Mouse (Mus musculus) forebrain, embryonic 12.5 days (tissue): Measurements from ENCODE around the gene Cdc42bpb. TPM values are rescaled to one million over a fixed set of nuclear protein-coding genes. Genes with fewer than 3 reads are reported as not detected.

Experiments used
- ATAC-seq: fragments of 200-750 bp; cut with Nextera tagmentation; 2 replicates; pipeline ENCODE4 v1.8.0; 2017; ENCODE audit warnings: moderate TSS enrichment; ENCODE audit not compliant: low FRiP score
- H3K27ac ChIP-seq: fragments of 300-500 bp; sonication (generic); 2 replicates; pipeline ENCODE4 v1.5.1; 2016; ENCODE audit warnings: mild to moderate bottlenecking
- H3K27me3 ChIP-seq: fragments of 300-500 bp; sonication (generic); 2 replicates; pipeline ENCODE4 v1.6.1; 2016; ENCODE audit warnings: mild to moderate bottlenecking
- H3K36me3 ChIP-seq: fragments of 300-500 bp; sonication (generic); replicated peaks from 2 replicates; pipeline ENCODE4 v1.6.1; 2016; ENCODE audit warnings: mild to moderate bottlenecking
- H3K4me1 ChIP-seq: fragments of 300-500 bp; sonication (generic); 2 replicates; pipeline ENCODE4 v1.6.1; 2016
- H3K4me2 ChIP-seq: fragments of 300-500 bp; sonication (generic); 2 replicates; pipeline ENCODE4 v1.6.1; 2016; ENCODE audit warnings: mild to moderate bottlenecking, moderate library complexity
- H3K4me3 ChIP-seq: fragments of 300-500 bp; sonication (generic); replicated peaks from 2 replicates; pipeline ENCODE4 v1.5.1; 2016; ENCODE audit warnings: mild to moderate bottlenecking
- H3K9ac ChIP-seq: fragments of 300-500 bp; sonication (generic); 2 replicates; pipeline ENCODE4 v1.6.1; 2016; ENCODE audit warnings: mild to moderate bottlenecking
- H3K9me3 ChIP-seq: fragments of 300-500 bp; sonication (generic); 2 replicates; pipeline ENCODE4 v1.6.1; 2016
- WGBS: fragments of 180-500 bp; shearing (Covaris S2); methylation state at CpG from one replicate; pipeline ENCODE4 v1.1.7; 2016; 5-methylcytosine and 5-hydroxymethylcytosine counted together
- polyA plus RNA-seq: library from polyadenylated mRNA; unstranded; fragments of >200 nt; fragmentation: Nextera tagmentation; extraction: Ambion mirVana; gene quantifications from 2 replicates; pipeline ENCODE4 v1.2.1, GENCODE M21; 2016

The Cdc42bpb gene
- polyA plus RNA-seq, 1 experiment from 2014 or later: 38.9 TPM

DNA sequence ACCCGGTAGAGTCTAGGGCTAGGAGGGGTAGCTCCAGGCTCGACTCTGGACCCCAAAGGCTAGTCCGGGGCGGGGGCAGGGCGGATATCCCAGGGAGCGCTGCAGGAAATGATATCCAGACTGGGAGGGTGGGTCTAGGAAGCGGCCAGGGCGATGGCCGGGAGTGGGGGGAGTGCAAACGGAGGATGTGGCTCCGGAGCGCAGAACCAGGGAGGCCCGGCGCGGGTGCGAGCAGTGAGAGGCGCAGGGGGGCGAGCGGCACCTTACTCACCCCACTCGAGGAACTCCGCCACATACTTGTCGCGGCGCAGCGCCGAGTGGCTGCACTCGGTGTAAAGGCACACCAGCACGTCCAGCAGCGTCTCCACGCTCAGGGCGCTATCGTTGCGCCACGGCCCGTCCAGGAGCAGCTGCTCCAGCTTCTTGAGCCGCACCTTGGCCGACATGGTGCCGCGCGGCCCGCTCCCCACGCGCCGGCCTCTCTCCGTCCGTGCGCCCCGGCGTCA is 639 bp downstream of the Cdc42bpb start:
- peak overlapping the region; percentile 94 for H3K27ac ChIP-seq
- no peak; the same call in 1 of the 2 replicates for ATAC-seq
- H3K4me3 ChIP-seq: peak overlapping the region; percentile 84
- H3K9ac ChIP-seq: peak overlapping the region; percentile 89
- 0 out of 2 replicates have a peak, but pooled peaks cover 5% of the 10 kb centered on the region for H3K27me3 ChIP-seq
- peak overlapping the region; percentile 98 for H3K4me2 ChIP-seq
- under 1% methylated on average over 49 of the region's 49 CpGs for WGBS
- H3K9me3 ChIP-seq: no peaks in the 10 kb centered on the region
- H3K36me3 ChIP-seq: no peaks in the 10 kb centered on the region
- H3K4me1 ChIP-seq: peaks cover 36% of the 10 kb centered on the region

DNA sequence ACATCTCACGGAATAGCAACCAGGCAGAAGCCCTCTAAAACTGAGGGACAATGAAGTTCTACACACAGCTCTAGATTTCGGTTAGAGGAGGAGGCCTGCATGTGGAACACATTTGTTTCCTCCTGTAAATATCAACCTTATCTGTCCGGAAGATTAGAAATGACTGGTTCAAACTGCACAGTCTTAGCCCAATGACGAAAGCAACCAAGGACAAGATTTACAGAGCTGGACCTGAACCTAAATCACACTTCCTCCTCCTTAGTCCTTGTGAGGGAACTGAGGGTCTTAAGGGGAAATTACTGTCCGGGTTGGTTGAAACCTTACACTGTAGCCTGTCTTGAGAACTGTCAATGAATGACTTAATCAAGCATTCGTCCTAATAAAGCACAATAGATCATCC is 1.5 kb downstream of the Cdc42bpb start:
- Histone ChIP-seq H3K4me3 (peak overlapping the region; percentile 84), H3K9ac (peak overlapping the region; percentile 89), H3K4me2 (peak overlapping the region; percentile 98), H3K27ac (0 out of 2 replicates have a peak overlapping the region, but pooled peaks have one; percentile 50), H3K9me3 (no peaks in the 10 kb centered on the region), H3K36me3 (no peaks in the 10 kb centered on the region), H3K4me1 (peaks cover 36% of the 10 kb centered on the region), H3K27me3 (0 out of 2 replicates have a peak, but pooled peaks cover 5% of the 10 kb centered on the region)
- 48% methylated on average over 6 of the region's 6 CpGs for WGBS
- no peak for ATAC-seq

DNA sequence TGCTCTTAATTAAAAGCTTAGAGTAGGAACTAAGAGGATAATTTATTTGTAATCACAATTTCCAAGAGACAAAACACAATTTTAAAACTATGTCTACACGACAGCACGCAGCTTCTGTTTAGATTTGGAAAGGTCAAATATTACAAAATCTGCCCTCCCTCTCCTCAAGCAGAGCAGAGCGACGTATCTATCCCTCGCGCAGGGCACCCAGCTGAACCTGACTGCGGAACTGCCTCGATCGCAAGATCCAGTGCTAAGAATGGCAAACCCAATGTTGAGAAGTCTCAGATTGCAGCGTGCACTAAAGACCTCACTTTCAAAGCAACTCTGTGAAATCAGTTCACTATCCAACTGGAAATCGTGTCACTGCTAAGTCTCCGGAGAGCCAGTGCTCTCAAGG is 2.0 kb downstream of the Cdc42bpb start:
- ATAC-seq: no peak
- Histone ChIP-seq H3K36me3 (no peaks in the 10 kb centered on the region), H3K4me2 (peak overlapping the region; percentile 98), H3K4me3 (peak overlapping the region; percentile 84), H3K27me3 (0 out of 2 replicates have a peak, but pooled peaks cover 5% of the 10 kb centered on the region), H3K4me1 (peaks cover 39% of the 10 kb centered on the region), H3K9ac (peak overlapping the region; percentile 89), H3K9me3 (no peaks in the 10 kb centered on the region), H3K27ac (0 out of 2 replicates have a peak overlapping the region, but pooled peaks have one; percentile 50)
- 75% methylated on average over 12 of the region's 12 CpGs for WGBS

DNA sequence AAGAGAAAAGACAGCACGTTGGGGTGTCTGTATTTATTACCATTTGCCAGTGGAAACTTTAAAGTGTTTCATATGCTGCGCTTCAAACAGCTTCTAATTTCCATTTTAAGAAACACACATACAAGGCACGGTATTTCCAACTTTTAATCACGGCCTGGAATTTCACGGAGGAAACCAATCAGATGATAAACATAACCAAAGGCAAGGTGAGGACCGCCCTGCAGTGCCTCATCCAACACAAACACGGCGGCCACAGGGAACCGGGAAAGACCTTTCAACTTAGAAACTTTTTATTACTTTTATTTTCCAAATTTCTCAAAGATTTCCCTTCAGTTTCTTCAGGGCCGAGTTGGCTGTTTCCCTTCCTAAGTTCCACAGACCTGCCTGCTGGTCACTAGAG is 2.8 kb downstream of the Cdc42bpb start:
- Histone ChIP-seq H3K9me3 (no peaks in the 10 kb centered on the region), H3K27me3 (0 out of 2 replicates have a peak, but pooled peaks cover 4% of the 10 kb centered on the region), H3K27ac (no peak overlapping the region), H3K4me2 (no peak overlapping the region), H3K4me1 (peaks cover 46% of the 10 kb centered on the region), H3K36me3 (no peaks in the 10 kb centered on the region), H3K4me3 (no peak overlapping the region), H3K9ac (no peak overlapping the region)
- 86% methylated on average over 10 of the region's 10 CpGs for WGBS
- no peak for ATAC-seq

DNA sequence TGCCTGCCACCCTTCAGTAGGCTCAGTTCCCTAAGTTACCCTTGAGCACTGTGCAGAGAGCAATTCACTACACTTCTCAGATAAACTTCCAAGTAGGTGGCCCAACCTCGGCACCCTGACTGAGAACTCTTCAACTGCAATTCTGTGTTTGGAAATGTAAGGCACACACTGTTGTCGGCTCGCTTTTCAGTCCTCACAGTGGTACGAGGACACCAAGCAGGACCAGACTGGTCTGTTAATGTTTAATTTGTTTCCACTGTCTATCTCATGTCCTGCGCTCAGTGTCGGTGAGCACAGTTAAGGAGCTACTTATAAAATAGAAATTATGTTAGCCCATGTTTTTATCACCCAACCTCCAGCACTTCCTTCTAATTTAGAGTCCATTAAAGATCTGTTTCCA is 4.1 kb downstream of the Cdc42bpb start:
- Histone ChIP-seq H3K36me3 (no peaks in the 10 kb centered on the region), H3K4me3 (no peak overlapping the region), H3K27ac (no peak overlapping the region), H3K4me2 (no peak overlapping the region), H3K4me1 (peaks cover 49% of the 10 kb centered on the region), H3K9me3 (no peaks in the 10 kb centered on the region), H3K9ac (no peak overlapping the region), H3K27me3 (no peaks in the 10 kb centered on the region)
- no peak for ATAC-seq
- WGBS: 90% methylated on average over 6 of the region's 6 CpGs

DNA sequence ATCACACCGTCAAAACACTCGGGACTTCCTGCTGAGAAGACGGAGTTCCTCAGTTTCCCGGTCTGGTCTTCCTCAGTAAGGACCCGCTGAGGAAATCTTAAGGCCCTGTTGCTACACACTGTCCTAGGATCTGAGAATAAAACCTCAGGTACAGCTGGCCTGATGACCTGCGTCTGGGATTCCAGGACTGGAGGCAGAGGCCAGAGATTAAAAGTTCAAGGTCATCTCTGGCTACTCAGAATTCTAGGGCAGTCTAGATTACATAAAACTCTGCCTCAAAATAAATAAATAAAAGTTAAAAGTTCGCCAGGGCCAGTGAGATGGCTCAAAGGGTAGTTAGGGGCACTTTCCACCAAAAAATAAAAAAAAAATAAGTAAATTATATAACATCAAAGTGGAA is 5.6 kb downstream of the Cdc42bpb start:
- ATAC-seq: no peak
- Histone ChIP-seq H3K4me1 (peaks cover 50% of the 10 kb centered on the region), H3K4me3 (no peak overlapping the region)

DNA sequence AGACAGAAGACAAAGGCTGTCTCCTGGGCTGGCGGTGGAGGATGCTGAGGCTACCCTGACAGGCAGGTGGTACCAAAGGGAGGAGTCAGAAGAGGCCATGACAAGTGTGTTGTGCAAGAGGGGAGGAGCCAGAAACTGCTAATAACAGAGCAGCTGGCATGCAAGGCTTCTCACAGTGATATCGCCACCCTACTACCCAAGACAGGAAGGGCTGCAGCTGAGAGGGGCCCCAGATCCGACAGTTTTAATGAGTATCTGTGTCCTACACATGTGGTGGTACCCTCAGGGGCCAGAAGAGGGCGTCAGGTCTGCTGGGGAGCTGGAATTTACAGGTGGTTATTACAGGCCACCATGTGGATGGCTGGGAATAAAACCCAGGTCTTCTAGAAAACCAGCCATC is 7.3 kb downstream of the Cdc42bpb start:
- H3K36me3 ChIP-seq: no peaks in the 10 kb centered on the region
- H3K27me3 ChIP-seq: no peaks in the 10 kb centered on the region
- H3K4me3 ChIP-seq: no peak overlapping the region
- H3K4me1 ChIP-seq: peaks cover 35% of the 10 kb centered on the region
- H3K27ac ChIP-seq: no peak overlapping the region
- H3K9ac ChIP-seq: no peak overlapping the region
- 45% methylated on average over 4 of the region's 4 CpGs for WGBS
- H3K9me3 ChIP-seq: no peaks in the 10 kb centered on the region
- no peak for ATAC-seq
- no peak overlapping the region for H3K4me2 ChIP-seq

More for the DNA sequence above, 5.6 kb downstream of the Cdc42bpb start:
- H3K9me3 ChIP-seq: no peaks in the 10 kb centered on the region
- no peaks in the 10 kb centered on the region for H3K36me3 ChIP-seq
- 89% methylated on average over 7 of the region's 7 CpGs for WGBS
- no peaks in the 10 kb centered on the region for H3K27me3 ChIP-seq
- no peak overlapping the region for H3K4me2 ChIP-seq
- no peak overlapping the region for H3K27ac ChIP-seq
- H3K9ac ChIP-seq: no peak overlapping the region

DNA sequence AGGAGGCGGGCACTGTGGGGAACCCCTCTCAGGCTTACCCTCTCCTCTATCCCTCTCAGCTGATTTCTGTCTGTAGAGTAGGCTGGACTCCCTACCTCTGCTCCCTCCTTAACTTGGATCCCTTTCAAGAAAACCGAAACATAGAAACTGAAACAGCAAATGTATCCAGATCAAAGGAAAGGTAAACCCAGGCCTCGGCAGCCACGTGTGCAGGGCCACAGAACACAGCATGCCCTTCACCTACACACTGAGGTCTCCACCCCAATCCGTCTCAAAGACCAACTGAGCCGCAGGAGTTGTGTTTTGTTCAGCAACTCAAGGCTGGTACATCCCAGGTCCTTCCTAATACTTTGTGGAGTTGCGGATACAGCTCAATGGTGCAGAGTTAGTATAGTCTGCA is 10.5 kb downstream of the Cdc42bpb start:
- Histone ChIP-seq H3K36me3 (no peaks in the 10 kb centered on the region), H3K9ac (no peak overlapping the region), H3K27ac (no peak overlapping the region), H3K27me3 (no peaks in the 10 kb centered on the region), H3K9me3 (no peaks in the 10 kb centered on the region), H3K4me3 (no peak overlapping the region), H3K4me2 (no peak overlapping the region), H3K4me1 (peaks cover 31% of the 10 kb centered on the region)
- 86% methylated on average over 7 of the region's 7 CpGs for WGBS
- ATAC-seq: no peak

DNA sequence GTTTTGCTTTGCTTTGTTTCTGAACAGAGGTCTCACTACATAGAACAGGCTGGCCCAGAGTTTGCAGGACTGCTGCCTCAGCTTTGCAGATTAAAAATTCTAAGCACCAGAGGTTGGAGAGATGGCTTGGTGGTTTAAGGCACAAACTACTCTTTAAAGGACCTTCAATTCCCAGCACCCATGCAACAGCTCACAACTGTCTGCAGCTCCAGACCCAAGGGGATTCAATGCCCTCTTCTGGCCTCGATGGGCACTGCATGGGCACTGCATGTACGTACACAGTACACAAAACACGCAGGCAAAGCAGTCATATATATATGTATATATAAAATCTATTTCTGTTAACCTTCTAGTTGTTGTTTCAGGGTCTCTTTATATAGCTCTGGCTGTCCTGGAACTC is 13.3 kb downstream of the Cdc42bpb start:
- Histone ChIP-seq H3K9me3 (no peaks in the 10 kb centered on the region), H3K27ac (no peak overlapping the region)
- ATAC-seq: no peak

DNA sequence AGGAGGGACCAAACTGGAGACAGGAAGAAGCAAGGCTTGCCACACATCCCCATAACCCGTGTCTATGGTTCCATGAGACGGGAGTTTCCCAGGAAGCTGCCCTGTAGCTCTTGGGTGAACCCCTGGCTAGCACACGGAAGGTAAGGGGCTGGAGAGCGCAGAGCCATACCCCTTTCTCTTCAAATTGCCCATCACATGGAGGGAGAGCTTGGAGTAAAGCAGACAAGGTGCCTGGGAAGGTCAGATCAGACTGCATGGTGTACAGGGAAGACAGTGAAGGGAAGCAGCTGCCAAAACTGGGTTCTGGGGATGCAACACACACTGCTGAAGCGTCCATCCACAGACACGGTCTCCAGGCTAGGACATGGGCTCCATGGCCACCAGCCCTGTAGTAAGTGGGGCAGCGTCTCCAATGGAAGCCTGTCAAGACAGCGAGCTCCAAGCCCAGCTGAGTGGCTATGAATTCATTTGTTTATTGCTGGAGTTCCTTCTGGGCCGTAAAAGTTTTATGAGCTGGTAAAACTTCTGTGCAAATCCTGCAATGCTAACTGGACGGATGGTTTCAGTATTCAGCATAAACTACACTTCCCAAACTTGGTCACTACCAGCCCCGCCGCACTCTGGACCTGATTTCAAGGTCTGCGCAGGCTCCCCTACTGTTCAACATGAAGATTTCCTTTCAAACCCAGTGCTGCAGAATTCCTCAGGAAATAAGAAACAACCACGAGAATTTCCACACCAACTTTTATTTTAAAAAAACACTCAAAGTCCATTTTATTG is 16.0 kb downstream of the Cdc42bpb start:
- no peak for ATAC-seq
- Histone ChIP-seq H3K4me2 (no peak overlapping the region), H3K9me3 (no peaks in the 10 kb centered on the region), H3K4me3 (no peak overlapping the region), H3K27ac (no peak overlapping the region), H3K36me3 (no peaks in the 10 kb centered on the region), H3K4me1 (peaks cover 39% of the 10 kb centered on the region), H3K27me3 (no peaks in the 10 kb centered on the region), H3K9ac (no peak overlapping the region)
- 85% methylated on average over 14 of the region's 14 CpGs for WGBS

More for the DNA sequence above, 13.3 kb downstream of the Cdc42bpb start:
- WGBS: 93% methylated on average over 3 of the region's 3 CpGs
- no peaks in the 10 kb centered on the region for H3K27me3 ChIP-seq
- no peak overlapping the region for H3K4me2 ChIP-seq
- H3K36me3 ChIP-seq: no peaks in the 10 kb centered on the region
- no peak overlapping the region for H3K4me3 ChIP-seq
- H3K4me1 ChIP-seq: peaks cover 26% of the 10 kb centered on the region
- H3K9ac ChIP-seq: no peak overlapping the region

DNA sequence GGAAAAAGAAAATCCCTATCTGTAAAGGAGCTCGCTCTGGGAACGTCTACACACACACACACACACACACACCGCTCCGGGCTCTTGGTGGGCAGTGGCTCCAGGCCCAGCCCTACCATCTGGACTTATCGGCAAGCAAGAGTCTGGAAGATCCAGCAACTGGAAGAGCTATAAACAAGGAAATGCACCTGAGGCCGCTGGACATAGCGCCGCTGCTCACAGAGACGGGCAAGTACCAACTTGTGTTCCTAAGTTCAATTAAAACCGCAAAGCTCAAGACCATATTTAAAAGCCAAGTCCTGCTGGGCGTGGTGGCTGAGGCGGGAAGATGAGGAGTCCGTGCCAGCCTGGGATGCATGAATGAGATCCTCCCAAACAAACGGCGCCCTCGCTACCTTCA is 16.8 kb downstream of the Cdc42bpb start:
- Histone ChIP-seq H3K27me3 (no peaks in the 10 kb centered on the region), H3K9ac (no peak overlapping the region), H3K4me3 (no peak overlapping the region), H3K4me2 (no peak overlapping the region), H3K4me1 (peaks cover 42% of the 10 kb centered on the region), H3K36me3 (no peaks in the 10 kb centered on the region), H3K9me3 (no peaks in the 10 kb centered on the region), H3K27ac (no peak overlapping the region)
- no peak for ATAC-seq
- 93% methylated on average over 16 of the region's 16 CpGs for WGBS

DNA sequence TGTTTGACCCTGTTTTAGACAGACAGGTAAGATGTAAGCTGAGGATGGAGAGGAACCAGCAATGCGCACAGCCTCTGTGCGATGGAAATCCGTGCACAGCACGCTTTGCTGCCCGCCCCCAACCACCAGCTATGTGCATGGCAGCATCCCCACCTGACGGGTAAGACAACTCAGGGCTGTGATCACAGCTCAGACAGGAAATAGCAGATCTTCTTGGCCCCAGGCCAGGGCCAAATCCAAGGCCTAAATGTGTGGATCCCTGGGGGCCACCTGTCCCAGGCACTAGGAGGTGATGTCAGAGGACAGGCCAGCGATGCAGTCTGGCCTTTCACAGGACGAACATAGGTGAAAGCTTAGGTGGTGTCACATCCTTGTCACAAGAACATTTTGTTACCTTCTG is 21.3 kb downstream of the Cdc42bpb start:
- H3K4me2 ChIP-seq: no peak overlapping the region
- no peaks in the 10 kb centered on the region for H3K9me3 ChIP-seq
- H3K4me1 ChIP-seq: peaks cover 44% of the 10 kb centered on the region
- no peaks in the 10 kb centered on the region for H3K36me3 ChIP-seq
- H3K27ac ChIP-seq: no peak overlapping the region
- H3K9ac ChIP-seq: no peak overlapping the region
- no peak for ATAC-seq
- H3K27me3 ChIP-seq: no peaks in the 10 kb centered on the region
- 87% methylated on average over 8 of the region's 8 CpGs for WGBS
- H3K4me3 ChIP-seq: no peak overlapping the region

DNA sequence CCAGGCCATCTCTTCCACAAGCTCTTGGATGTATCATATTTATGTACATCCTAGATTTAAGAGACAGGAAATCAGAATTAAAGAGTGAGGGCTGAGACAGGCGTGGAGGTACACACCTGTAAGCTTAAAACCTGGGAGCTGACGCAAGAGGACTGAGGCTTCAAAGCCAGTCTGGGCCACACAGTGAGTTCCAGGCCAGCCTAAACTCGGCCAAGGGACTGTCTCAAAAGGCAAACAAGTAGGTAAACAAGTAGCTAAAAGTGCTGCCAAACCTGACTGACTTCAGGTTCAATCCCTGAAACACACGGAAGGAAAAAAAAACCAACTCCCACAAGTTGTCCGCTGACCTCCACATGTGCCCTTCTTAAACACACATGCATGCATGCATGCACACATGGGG is 23.4 kb downstream of the Cdc42bpb start:
- WGBS: 74% methylated on average over 5 of the region's 5 CpGs
- no peak overlapping the region for H3K9ac ChIP-seq
- no peaks in the 10 kb centered on the region for H3K27me3 ChIP-seq
- no peak overlapping the region for H3K4me3 ChIP-seq
- no peak for ATAC-seq
- no peak overlapping the region for H3K4me2 ChIP-seq
- H3K36me3 ChIP-seq: no peaks in the 10 kb centered on the region
- no peaks in the 10 kb centered on the region for H3K9me3 ChIP-seq
- peaks cover 43% of the 10 kb centered on the region for H3K4me1 ChIP-seq
- 0 out of 2 replicates have a peak overlapping the region, but pooled peaks have one; percentile 44 for H3K27ac ChIP-seq
